ENCODE assay signal across 22 mouse cellular contexts in genomic region chr9:34938140-34938539, GRCm38 (mm10).
DNase-seq lines count a peak whose midpoint lies in the region; ATAC-seq lines count a peak whose summit lies in the region.
"Had no signal": no experiment of that assay in that cellular context is flagged by ENCODE, and none has a peak within 500 bp of the region (broad histone marks: within the 10 kb centered on the region; RNA-seq: fewer than 3 reads in every experiment).

No protein-coding gene starts in this region.

- no peak for DNase-seq in midbrain, embryonic 11.5 days (ENCODE audit: low spot score, missing footprints)
- DNase-seq: adrenal gland, adult 8-10 months; adrenal gland, postnatal 25 days; cerebellum, adult 11-12 months; cerebellum, adult 9-10 months; cerebellum, postnatal 25 days; forebrain, postnatal 0 days; gastrocnemius, adult 2 months; gastrocnemius, postnatal 14 days; heart, adult 11 months had no signal

- no peak overlapping the region for H3K27ac ChIP-seq in midbrain, embryonic 13.5 days
- H3K27ac ChIP-seq in midbrain, embryonic 11.5 days (ENCODE audit: low read depth, low read length): no peak overlapping the region
- H3K27ac ChIP-seq in neural tube, embryonic 12.5 days: no peak overlapping the region
- no peak overlapping the region for H3K27ac ChIP-seq in neural tube, embryonic 15.5 days (replicated peaks)
- no peak overlapping the region for H3K27ac ChIP-seq in neural tube, embryonic 14.5 days (ENCODE audit: low read depth, low read length)
- H3K27ac ChIP-seq: embryonic facial prominence, embryonic 12.5 days; embryonic facial prominence, embryonic 15.5 days; gastrocnemius, adult 2 months; hindbrain, embryonic 12.5 days; hindbrain, postnatal 0 days had no signal

- ATAC-seq in midbrain, embryonic 13.5 days: peak; percentile 69
- no peak for ATAC-seq in midbrain, embryonic 11.5 days (ENCODE audit: low FRiP score)
- 0 out of 2 replicates have a peak, but pooled peaks have one; percentile 37 for ATAC-seq in neural tube, embryonic 12.5 days (ENCODE audit: low FRiP score, low read depth)
- ATAC-seq in neural tube, embryonic 15.5 days (ENCODE audit: low FRiP score): no peak
- ATAC-seq in neural tube, embryonic 14.5 days (ENCODE audit: low read depth): peak; percentile 24; the same call in 1 of the 2 replicates
- no peak for ATAC-seq in activated CD4-positive, CD25-positive, alpha-beta regulatory T cell, adult 4 months
- ATAC-seq: CD4-positive, CD25-positive, alpha-beta regulatory T cell, adult 4 months; forebrain, embryonic 14.5 days; forebrain, postnatal 0 days; hindbrain, postnatal 0 days had no signal

- H3K9me3 ChIP-seq in midbrain, embryonic 13.5 days: no peaks in the 10 kb centered on the region
- H3K9me3 ChIP-seq in midbrain, embryonic 11.5 days (ENCODE audit: control insufficient read depth, low read length): no peaks in the 10 kb centered on the region
- H3K9me3 ChIP-seq in neural tube, embryonic 12.5 days: no peaks in the 10 kb centered on the region
- H3K9me3 ChIP-seq in neural tube, embryonic 15.5 days (replicated peaks): no peaks in the 10 kb centered on the region
- no peaks in the 10 kb centered on the region for H3K9me3 ChIP-seq in neural tube, embryonic 14.5 days (ENCODE audit: control insufficient read depth, low read length)
- H3K9me3 ChIP-seq: embryonic facial prominence, embryonic 12.5 days; embryonic facial prominence, embryonic 15.5 days; hindbrain, embryonic 12.5 days had no signal

- H3K4me2 ChIP-seq in midbrain, embryonic 13.5 days (replicated peaks): no peak overlapping the region
- no peak overlapping the region for H3K4me2 ChIP-seq in midbrain, embryonic 11.5 days
- no peak overlapping the region for H3K4me2 ChIP-seq in neural tube, embryonic 12.5 days (replicated peaks)
- H3K4me2 ChIP-seq in neural tube, embryonic 15.5 days: no peak overlapping the region
- no peak overlapping the region for H3K4me2 ChIP-seq in neural tube, embryonic 14.5 days (ENCODE audit: low read depth, low read length)
- H3K4me2 ChIP-seq: embryonic facial prominence, embryonic 12.5 days; embryonic facial prominence, embryonic 15.5 days; heart, embryonic 11.5 days; hindbrain, embryonic 12.5 days had no signal

- no peaks in the 10 kb centered on the region for H3K27me3 ChIP-seq in midbrain, embryonic 13.5 days
- no peaks in the 10 kb centered on the region for H3K27me3 ChIP-seq in midbrain, embryonic 11.5 days (ENCODE audit: control insufficient read depth, insufficient read depth, low read length)
- no peaks in the 10 kb centered on the region for H3K27me3 ChIP-seq in neural tube, embryonic 12.5 days (replicated peaks)
- H3K27me3 ChIP-seq in neural tube, embryonic 15.5 days (replicated peaks): no peaks in the 10 kb centered on the region
- H3K27me3 ChIP-seq in neural tube, embryonic 14.5 days (ENCODE audit: control insufficient read depth, insufficient read depth, low read length): no peaks in the 10 kb centered on the region
- H3K27me3 ChIP-seq: embryonic facial prominence, embryonic 12.5 days; embryonic facial prominence, embryonic 15.5 days; hindbrain, embryonic 12.5 days had no signal

- no peaks in the 10 kb centered on the region for H3K36me3 ChIP-seq in midbrain, embryonic 13.5 days
- no peaks in the 10 kb centered on the region for H3K36me3 ChIP-seq in midbrain, embryonic 11.5 days (ENCODE audit: control insufficient read depth, insufficient read depth, low read length)
- H3K36me3 ChIP-seq in neural tube, embryonic 12.5 days: no peaks in the 10 kb centered on the region
- H3K36me3 ChIP-seq in neural tube, embryonic 15.5 days: no peaks in the 10 kb centered on the region
- no peaks in the 10 kb centered on the region for H3K36me3 ChIP-seq in neural tube, embryonic 14.5 days (ENCODE audit: control insufficient read depth, insufficient read depth, low read length)
- H3K36me3 ChIP-seq: embryonic facial prominence, embryonic 12.5 days; embryonic facial prominence, embryonic 15.5 days; hindbrain, embryonic 12.5 days had no signal

- 81% methylated on average over 5 of the region's 5 CpGs for WGBS in midbrain, embryonic 13.5 days
- WGBS in midbrain, embryonic 11.5 days: 87% methylated on average over 5 of the region's 5 CpGs
- 80% methylated on average over 5 of the region's 5 CpGs for WGBS in neural tube, embryonic 12.5 days
- 63% methylated on average over 5 of the region's 5 CpGs for WGBS in neural tube, embryonic 15.5 days
- whole genome bisulfite sequencing in neural tube, embryonic 14.5 days: 61% methylated on average over 5 of the region's 5 CpGs

- no peak overlapping the region for H3K4me3 ChIP-seq in midbrain, embryonic 13.5 days (replicated peaks)
- no peak overlapping the region for H3K4me3 ChIP-seq in midbrain, embryonic 11.5 days (ENCODE audit: low read depth, low read length)
- H3K4me3 ChIP-seq in neural tube, embryonic 12.5 days: no peak overlapping the region
- no peak overlapping the region for H3K4me3 ChIP-seq in neural tube, embryonic 15.5 days (replicated peaks)
- H3K4me3 ChIP-seq in neural tube, embryonic 14.5 days (ENCODE audit: low read depth, low read length): no peak overlapping the region
- H3K4me3 ChIP-seq: embryonic facial prominence, embryonic 12.5 days; embryonic facial prominence, embryonic 15.5 days; gastrocnemius, adult 2 months; hindbrain, embryonic 12.5 days had no signal

- peaks cover 12% of the 10 kb centered on the region for H3K4me1 ChIP-seq in midbrain, embryonic 13.5 days (replicated peaks)
- H3K4me1 ChIP-seq in midbrain, embryonic 11.5 days (ENCODE audit: control insufficient read depth, insufficient read depth, low read length): peaks cover 1% of the 10 kb centered on the region; the same call in 1 of the 2 replicates
- no peaks in the 10 kb centered on the region for H3K4me1 ChIP-seq in neural tube, embryonic 12.5 days
- H3K4me1 ChIP-seq in neural tube, embryonic 15.5 days: no peaks in the 10 kb centered on the region
- no peaks in the 10 kb centered on the region for H3K4me1 ChIP-seq in neural tube, embryonic 14.5 days (ENCODE audit: control insufficient read depth, insufficient read depth, low read length)
- H3K4me1 ChIP-seq: embryonic facial prominence, embryonic 12.5 days; embryonic facial prominence, embryonic 15.5 days; hindbrain, embryonic 12.5 days had no signal

- H3K9ac ChIP-seq in midbrain, embryonic 13.5 days (replicated peaks): no peak overlapping the region
- no peak overlapping the region for H3K9ac ChIP-seq in midbrain, embryonic 11.5 days (ENCODE audit: low read length)
- H3K9ac ChIP-seq in neural tube, embryonic 12.5 days: no peak overlapping the region
- no peak overlapping the region for H3K9ac ChIP-seq in neural tube, embryonic 15.5 days (replicated peaks)
- H3K9ac ChIP-seq in neural tube, embryonic 14.5 days (replicated peaks; ENCODE audit: low read depth, low read length): no peak overlapping the region
- H3K9ac ChIP-seq: embryonic facial prominence, embryonic 12.5 days; embryonic facial prominence, embryonic 15.5 days; forebrain, postnatal 0 days; hindbrain, embryonic 12.5 days had no signal

Comparison
In these comparisons a context has a peak if more than half of its experiments do, and no peak if none do; other contexts are left out.
1. ATAC-seq: peak in midbrain, embryonic 13.5 days (single experiment), neural tube, embryonic 12.5 days (single experiment) and neural tube, embryonic 14.5 days (single experiment); none in midbrain, embryonic 11.5 days (single experiment), neural tube, embryonic 15.5 days (single experiment) and activated CD4-positive, CD25-positive, alpha-beta regulatory T cell, adult 4 months (single experiment).